Mouse (Mus musculus): ENCODE measurements around the gene Hspa1l. TPM values are rescaled to one million over a fixed set of nuclear protein-coding genes. Genes with fewer than 3 reads are reported as not detected.
"Not testable (repeated sequence)": the region's sequence is repeated elsewhere in the genome, so short reads cannot be mapped to it uniquely, and the experiment has no call there.

The Hspa1l gene
- polyA plus RNA-seq, 1 experiment from 2014 or later, result 0.53 TPM

DNA sequence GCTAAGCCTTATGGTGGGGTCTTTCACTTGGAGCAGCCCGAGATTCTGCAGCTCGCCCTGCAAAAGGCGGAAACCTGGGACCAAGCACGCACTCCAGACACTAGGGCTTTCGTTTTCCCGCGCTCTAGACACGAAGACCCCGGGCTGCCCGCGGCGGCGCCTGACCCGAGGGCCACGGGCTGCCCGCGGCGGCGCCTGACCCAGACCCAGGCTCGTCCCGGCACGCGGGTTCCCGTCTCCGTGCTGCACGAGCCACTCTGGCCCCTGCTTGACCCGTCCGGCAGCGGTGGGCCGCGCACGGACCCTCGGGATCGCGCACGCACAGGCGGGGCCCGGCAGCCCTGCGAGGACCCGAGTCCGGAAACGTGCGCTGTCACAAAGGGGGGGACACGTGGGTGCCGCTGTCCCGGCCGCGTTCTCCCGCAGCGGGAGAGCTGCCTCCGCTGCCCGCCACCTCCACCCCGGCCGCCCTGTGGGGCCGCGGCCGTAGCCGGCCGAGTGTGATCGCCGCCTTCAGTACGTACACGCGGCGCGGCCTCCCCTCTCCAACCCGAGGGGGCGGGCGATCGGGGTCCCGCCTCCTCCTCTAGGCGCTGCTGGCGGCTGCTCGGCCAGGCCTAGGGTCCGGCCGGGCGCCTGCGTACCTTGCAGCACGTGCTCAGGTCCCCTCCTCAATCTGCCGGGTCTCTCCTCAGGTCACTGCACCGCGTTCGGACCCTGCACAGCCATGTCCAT lies 28.4 kb downstream of the Hspa1l start, which contains the start of gene Vars:
Gene Vars, plus strand, starts transcription at position 271 of the 735 bp plus-strand sequence.
- peak within 1 kb of the TSS; percentile 92 for H3K9ac ChIP-seq (ENCODE audit: low read length)
- H3K4me1 ChIP-seq (replicated peaks; ENCODE audit: control insufficient read depth, insufficient read depth, low read length), result peaks cover 29% of the 10 kb centered on the region
- no peaks in the 10 kb centered on the region for H3K27me3 ChIP-seq (replicated peaks; ENCODE audit: control insufficient read depth, insufficient read depth, low read length)
- peak within 1 kb of the TSS; percentile 87 for H3K4me3 ChIP-seq (ENCODE audit: low read depth, low read length)
- H3K36me3 ChIP-seq (ENCODE audit: control insufficient read depth, insufficient read depth, low read length), result peaks cover 33% of the 10 kb centered on the region
- H3K27ac ChIP-seq (ENCODE audit: low read depth), result peak within 1 kb of the TSS; percentile 92
- H3K9me3 ChIP-seq (ENCODE audit: control insufficient read depth, low read length), result no peaks in the 10 kb centered on the region
- peak; percentile 93 for ATAC-seq (replicated peaks; ENCODE audit: low FRiP score, low TSS enrichment, low read depth)
- under 1% methylated on average over 82 of the region's 83 CpGs for WGBS
- peak; percentile 98 for DNase-seq (ENCODE audit: low spot score)
- peak within 1 kb of the TSS; percentile 90 for H3K4me2 ChIP-seq (ENCODE audit: low read length)

GRCm38 (mm10) chr17:35001452-35002152 lies 29.1 kb downstream of the Hspa1l start:
- no peak; the same call in 1 of the 2 replicates for ATAC-seq (replicated peaks; ENCODE audit: low FRiP score, low TSS enrichment, low read depth)
- H3K27me3 ChIP-seq (replicated peaks; ENCODE audit: control insufficient read depth, insufficient read depth, low read length), result no peaks in the 10 kb centered on the region
- H3K9ac ChIP-seq (ENCODE audit: low read length), result peak overlapping the region; percentile 92
- 0% methylated on average over 35 of the region's 35 CpGs for WGBS
- H3K4me1 ChIP-seq (replicated peaks; ENCODE audit: control insufficient read depth, insufficient read depth, low read length), result peaks cover 29% of the 10 kb centered on the region
- H3K4me2 ChIP-seq (ENCODE audit: low read length), result peak overlapping the region; percentile 90
- peak overlapping the region; percentile 87 for H3K4me3 ChIP-seq (ENCODE audit: low read depth, low read length)
- no peaks in the 10 kb centered on the region for H3K9me3 ChIP-seq (ENCODE audit: control insufficient read depth, low read length)
- H3K27ac ChIP-seq (ENCODE audit: low read depth), result peak overlapping the region; percentile 92
- H3K36me3 ChIP-seq (ENCODE audit: control insufficient read depth, insufficient read depth, low read length), result peaks cover 39% of the 10 kb centered on the region
- DNase-seq (ENCODE audit: low spot score), result no peak

- H3K9ac ChIP-seq (ENCODE audit: low read length), result peak overlapping the region; percentile 92
- no peak for DNase-seq (ENCODE audit: low spot score)
- no peaks in the 10 kb centered on the region for H3K9me3 ChIP-seq (ENCODE audit: control insufficient read depth, low read length)
- peaks cover 25% of the 10 kb centered on the region for H3K4me1 ChIP-seq (replicated peaks; ENCODE audit: control insufficient read depth, insufficient read depth, low read length)
- peak overlapping the region; percentile 92; the same call in 1 of the 2 replicates for H3K27ac ChIP-seq (ENCODE audit: low read depth)
- peak overlapping the region; percentile 90 for H3K4me2 ChIP-seq (ENCODE audit: low read length)
- 7% methylated on average over 12 of the region's 12 CpGs for WGBS
- no peaks in the 10 kb centered on the region for H3K27me3 ChIP-seq (replicated peaks; ENCODE audit: control insufficient read depth, insufficient read depth, low read length)
- H3K36me3 ChIP-seq (ENCODE audit: control insufficient read depth, insufficient read depth, low read length), result peaks cover 45% of the 10 kb centered on the region
- no peak for ATAC-seq (replicated peaks; ENCODE audit: low FRiP score, low TSS enrichment, low read depth)
- peak overlapping the region; percentile 87 for H3K4me3 ChIP-seq (ENCODE audit: low read depth, low read length)
Observed at GRCm38 (mm10) chr17:35002153-35002865, 29.8 kb downstream of the Hspa1l start.

DNA sequence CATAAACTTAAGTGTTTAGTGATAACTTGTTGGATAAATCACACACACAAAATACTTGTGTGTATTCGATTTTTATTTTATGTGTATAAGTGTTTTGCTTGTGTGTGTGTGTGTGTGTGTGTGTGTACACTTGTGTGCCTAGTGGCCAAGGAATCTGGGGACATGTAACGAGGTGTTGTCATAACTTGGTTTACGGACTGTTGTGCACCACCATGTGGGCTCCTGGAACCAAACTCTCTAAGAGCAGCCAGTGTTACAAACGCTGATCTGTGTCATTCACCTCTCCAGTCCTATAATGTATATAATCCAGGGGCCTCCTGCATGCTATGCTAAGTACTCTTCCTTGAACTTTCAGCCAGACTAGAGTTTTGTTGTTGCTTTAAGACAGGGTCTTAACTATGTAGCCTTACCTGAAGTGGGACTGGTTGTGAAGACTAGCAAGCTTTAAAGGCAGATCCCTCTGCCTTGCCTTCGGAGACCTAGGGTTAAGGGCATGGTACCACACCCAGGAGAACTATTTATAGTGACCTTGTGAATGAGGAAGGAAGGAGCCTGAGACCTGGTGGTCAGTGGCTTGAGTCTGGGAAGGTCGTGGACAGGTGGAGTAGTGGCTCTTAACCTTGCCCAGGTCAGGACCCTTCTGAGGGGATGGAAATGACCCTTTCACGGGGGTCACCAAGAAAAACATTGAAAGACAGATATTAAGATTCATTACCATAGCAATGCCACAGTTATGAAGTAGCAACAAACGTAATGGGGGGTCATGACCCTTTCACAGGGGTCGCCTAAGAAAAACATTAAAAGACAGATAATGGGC lies 30.7 kb downstream of the Hspa1l start:
- Histone ChIP-seq H3K27ac (ENCODE audit: low read depth) (no peak overlapping the region; the same call in 1 of the 2 replicates), H3K4me2 (ENCODE audit: low read length) (peak overlapping the region; percentile 90), H3K36me3 (ENCODE audit: control insufficient read depth, insufficient read depth, low read length) (peaks cover 47% of the 10 kb centered on the region), H3K9me3 (ENCODE audit: control insufficient read depth, low read length) (no peaks in the 10 kb centered on the region), H3K4me1 (replicated peaks; ENCODE audit: control insufficient read depth, insufficient read depth, low read length) (peaks cover 25% of the 10 kb centered on the region), H3K9ac (ENCODE audit: low read length) (peak overlapping the region; percentile 92; the same call in 1 of the 2 replicates), H3K4me3 (ENCODE audit: low read depth, low read length) (peak overlapping the region; percentile 87; the same call in 1 of the 2 replicates), H3K27me3 (replicated peaks; ENCODE audit: control insufficient read depth, insufficient read depth, low read length) (no peaks in the 10 kb centered on the region)
- no peak for ATAC-seq (replicated peaks; ENCODE audit: low FRiP score, low TSS enrichment, low read depth)
- WGBS, result 55% methylated on average over 9 of the region's 9 CpGs
- no peak for DNase-seq (ENCODE audit: low spot score)

- Histone ChIP-seq H3K27me3 (replicated peaks; ENCODE audit: control insufficient read depth, insufficient read depth, low read length) (no peaks in the 10 kb centered on the region), H3K36me3 (ENCODE audit: control insufficient read depth, insufficient read depth, low read length) (peaks cover 51% of the 10 kb centered on the region), H3K9ac (ENCODE audit: low read length) (no peak overlapping the region), H3K27ac (ENCODE audit: low read depth) (no peak overlapping the region), H3K4me1 (replicated peaks; ENCODE audit: control insufficient read depth, insufficient read depth, low read length) (peaks cover 23% of the 10 kb centered on the region), H3K4me2 (ENCODE audit: low read length) (no peak overlapping the region), H3K9me3 (ENCODE audit: control insufficient read depth, low read length) (no peaks in the 10 kb centered on the region), H3K4me3 (ENCODE audit: low read depth, low read length) (no peak overlapping the region)
- DNase-seq (ENCODE audit: low spot score) (no peak), ATAC-seq (replicated peaks; ENCODE audit: low FRiP score, low TSS enrichment, low read depth) (no peak)
- 96% methylated on average over 17 of the region's 17 CpGs for WGBS
Observed at GRCm38 (mm10) chr17:35004075-35004717, 31.7 kb downstream of the Hspa1l start.

GRCm38 (mm10) chr17:35005158-35005557 lies 32.7 kb downstream of the Hspa1l start:
- 96% methylated on average over 9 of the region's 10 CpGs for WGBS
- no peak for DNase-seq (ENCODE audit: low spot score)
- no peak overlapping the region for H3K9ac ChIP-seq (ENCODE audit: low read length)
- no peak for ATAC-seq (replicated peaks; ENCODE audit: low FRiP score, low TSS enrichment, low read depth)
- no peaks in the 10 kb centered on the region for H3K9me3 ChIP-seq (ENCODE audit: control insufficient read depth, low read length)
- H3K4me3 ChIP-seq (ENCODE audit: low read depth, low read length), result no peak overlapping the region
- no peaks in the 10 kb centered on the region for H3K27me3 ChIP-seq (replicated peaks; ENCODE audit: control insufficient read depth, insufficient read depth, low read length)
- H3K4me1 ChIP-seq (replicated peaks; ENCODE audit: control insufficient read depth, insufficient read depth, low read length), result peaks cover 15% of the 10 kb centered on the region
- no peak overlapping the region for H3K4me2 ChIP-seq (ENCODE audit: low read length)
- peaks cover 60% of the 10 kb centered on the region for H3K36me3 ChIP-seq (ENCODE audit: control insufficient read depth, insufficient read depth, low read length)
- no peak overlapping the region for H3K27ac ChIP-seq (ENCODE audit: low read depth)

DNA sequence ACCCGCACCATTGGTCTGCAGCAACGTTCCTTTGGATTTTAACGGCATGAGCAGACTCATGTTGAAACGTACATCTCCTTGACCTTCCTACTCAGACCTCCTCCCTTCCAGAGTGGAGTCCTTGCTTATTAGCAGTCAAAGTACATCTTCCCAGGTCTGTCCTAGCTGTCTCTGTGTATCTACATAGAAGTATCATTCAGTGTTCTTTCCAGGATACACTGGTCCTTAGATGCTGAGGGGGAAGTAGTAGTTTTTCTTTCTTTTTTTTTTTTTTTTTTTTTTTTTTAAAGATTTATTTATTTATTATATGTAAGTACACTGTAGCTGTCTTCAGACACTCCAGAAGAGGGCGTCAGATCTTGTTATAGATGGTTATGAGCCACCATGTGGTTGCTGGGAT lies 33.4 kb downstream of the Hspa1l start:
- not testable (repeated sequence) for H3K4me3 ChIP-seq (ENCODE audit: low read depth, low read length); H3K9me3 ChIP-seq (ENCODE audit: control insufficient read depth, low read length); ATAC-seq (replicated peaks; ENCODE audit: low FRiP score, low TSS enrichment, low read depth); H3K9ac ChIP-seq (ENCODE audit: low read length); DNase-seq (ENCODE audit: low spot score); H3K4me2 ChIP-seq (ENCODE audit: low read length); H3K27ac ChIP-seq (ENCODE audit: low read depth); H3K27me3 ChIP-seq (replicated peaks; ENCODE audit: control insufficient read depth, insufficient read depth, low read length)
- Histone ChIP-seq H3K4me1 (replicated peaks; ENCODE audit: control insufficient read depth, insufficient read depth, low read length) (peaks cover 15% of the 10 kb centered on the region), H3K36me3 (ENCODE audit: control insufficient read depth, insufficient read depth, low read length) (peaks cover 68% of the 10 kb centered on the region)
- WGBS, result 93% methylated on average over 4 of the region's 5 CpGs

Data from intestine, embryonic 14.5 days (tissue).